Mouse (Mus musculus): Measurements from ENCODE around the gene Col6a6.

Col6a6 gene

GRCm38 (mm10) chr9:105731976-105732375 is 96.0 kb downstream of the Col6a6 start:
- no peak for DNase-seq

- DNase-seq, result no peak
Observed at GRCm38 (mm10) chr9:105720430-105720829, 107.5 kb downstream of the Col6a6 start.

- DNase-seq, result no peak
Observed at GRCm38 (mm10) chr9:105719851-105720395, 108.0 kb downstream of the Col6a6 start.

DNA sequence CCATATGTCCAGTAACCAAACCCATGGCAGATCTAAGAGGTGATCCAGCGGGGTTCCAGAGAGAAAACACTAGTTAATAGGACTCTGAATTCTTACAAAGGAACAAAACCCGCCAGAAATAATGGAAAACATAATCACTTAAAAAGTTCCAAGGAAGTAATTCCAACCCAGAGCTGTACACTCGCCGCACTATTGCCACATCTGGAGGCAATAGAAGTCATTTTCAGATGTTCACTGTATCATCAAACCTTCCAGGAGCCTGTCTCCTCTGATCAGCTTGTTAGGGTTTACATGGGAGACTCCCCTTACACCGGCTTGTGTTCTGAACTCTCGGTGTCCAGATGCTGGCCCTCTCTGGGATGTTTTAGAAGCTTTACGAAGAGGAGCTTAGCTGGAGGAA is 108.6 kb downstream of the Col6a6 start:
- DNase-seq, result no peak

DNA sequence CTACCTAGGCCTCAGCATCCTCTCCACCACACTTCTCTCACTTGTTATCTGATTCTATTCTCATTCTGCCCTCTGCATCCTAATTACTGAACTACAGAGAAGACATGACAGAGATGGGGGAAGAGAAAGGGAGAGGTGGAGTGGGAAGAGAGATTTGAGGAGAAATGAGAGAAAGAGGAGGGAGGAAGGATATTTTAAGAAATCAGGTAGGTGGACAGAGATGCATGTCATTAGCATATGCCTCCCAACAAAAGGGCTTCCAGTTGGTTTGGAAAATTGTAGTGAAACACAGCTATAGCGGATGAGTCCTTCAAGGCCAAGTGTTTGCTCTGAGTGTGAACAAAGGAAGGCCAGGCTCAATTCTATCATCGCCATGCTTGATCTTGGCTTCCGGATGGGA is 115.9 kb downstream of the Col6a6 start:
- no peak for DNase-seq

- no peak for DNase-seq
Observed at GRCm38 (mm10) chr9:105705011-105705410, 122.9 kb downstream of the Col6a6 start.

- no peak for DNase-seq
Observed at GRCm38 (mm10) chr9:105704226-105704932, 123.6 kb downstream of the Col6a6 start.

- no peak for DNase-seq
Observed at GRCm38 (mm10) chr9:105701966-105702365, 126.0 kb downstream of the Col6a6 start.

- DNase-seq, result no peak
Observed at GRCm38 (mm10) chr9:105700702-105701101, 127.3 kb downstream of the Col6a6 start.

GRCm38 (mm10) chr9:105697764-105698396 is 130.1 kb downstream of the Col6a6 start:
- DNase-seq, result peak; percentile 21 to 52

DNA sequence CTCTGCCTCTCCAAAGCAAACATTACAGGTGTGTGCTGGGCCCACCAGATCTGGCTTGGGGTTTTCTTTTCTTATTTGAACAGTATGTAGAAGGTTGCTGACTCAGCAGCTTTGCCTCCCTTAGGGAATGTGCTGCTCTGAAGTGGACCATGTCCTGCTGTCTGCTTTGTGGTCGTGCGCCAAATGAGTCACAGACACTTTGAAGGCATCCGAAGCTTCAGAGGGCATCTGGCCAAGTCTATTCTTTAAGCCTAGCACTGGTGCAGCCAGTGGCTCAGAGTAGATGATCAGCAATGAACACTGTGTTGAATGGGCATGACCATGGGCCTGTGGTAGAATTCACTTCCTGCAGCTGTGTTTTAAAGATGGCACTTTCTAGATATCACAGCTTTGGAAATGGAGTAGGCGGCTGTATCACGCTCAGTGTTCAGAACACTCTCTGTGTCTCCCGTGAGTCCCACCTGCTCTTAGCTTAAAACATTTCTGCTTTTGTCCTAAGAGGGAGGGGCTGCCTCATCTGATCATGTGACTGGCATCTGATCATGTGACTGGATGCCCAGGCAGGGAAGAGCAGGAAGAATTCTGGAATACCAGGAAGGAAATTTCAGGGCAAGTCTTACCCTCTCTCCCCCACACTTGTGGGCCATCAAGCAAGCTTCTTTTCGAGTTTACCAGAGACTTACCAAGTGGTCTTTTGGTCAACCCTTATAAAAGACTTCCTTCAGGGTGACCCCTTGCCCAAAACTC is 131.0 kb downstream of the Col6a6 start:
- DNase-seq, result no peak

DNA sequence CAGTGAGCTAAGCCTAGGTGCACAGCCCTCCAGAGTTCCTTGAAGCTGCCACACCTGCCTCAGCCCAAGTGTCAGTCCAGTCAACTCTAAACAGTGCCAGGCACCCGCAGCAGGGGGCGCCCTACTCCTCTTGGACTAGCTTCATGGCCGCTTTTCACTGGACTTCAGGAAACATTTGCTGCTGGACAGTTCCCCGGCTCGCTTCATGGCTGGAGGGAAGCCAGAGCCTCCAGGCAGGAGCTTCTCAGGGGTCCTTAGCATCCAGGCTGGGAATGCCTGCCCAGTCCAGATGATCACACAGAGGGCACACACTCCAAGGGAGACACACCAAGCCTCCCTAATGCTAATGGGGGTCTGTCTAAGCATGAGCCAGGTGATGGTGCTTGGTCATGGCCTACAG is 134.1 kb downstream of the Col6a6 start:
- peak; percentile 84 to 91 for DNase-seq

GRCm38 (mm10) chr9:105693056-105693455 is 134.9 kb downstream of the Col6a6 start:
- DNase-seq, result no peak

- DNase-seq, result no peak
Observed at GRCm38 (mm10) chr9:105692472-105692871, 135.5 kb downstream of the Col6a6 start.

DNA sequence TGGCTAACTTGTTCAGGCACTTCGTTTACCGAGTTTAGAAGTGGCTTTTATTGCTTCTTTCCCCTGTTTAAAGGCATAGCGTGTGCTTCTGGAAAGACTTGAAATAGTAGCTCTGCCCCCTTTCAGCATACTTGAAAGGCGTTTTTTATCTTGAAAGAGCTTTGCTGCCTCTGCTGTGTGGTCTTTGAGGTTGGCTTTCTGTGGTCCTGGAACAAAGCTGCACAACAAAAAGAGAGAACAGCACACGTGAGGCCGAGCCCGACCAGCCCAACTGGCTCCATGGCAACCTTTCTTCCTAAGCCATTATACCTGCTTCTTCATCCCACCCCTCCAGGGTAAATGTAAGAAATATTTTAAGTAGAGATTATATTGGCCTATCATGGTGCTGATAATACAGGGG is 138.5 kb downstream of the Col6a6 start:
- DNase-seq, result no peak

DNA sequence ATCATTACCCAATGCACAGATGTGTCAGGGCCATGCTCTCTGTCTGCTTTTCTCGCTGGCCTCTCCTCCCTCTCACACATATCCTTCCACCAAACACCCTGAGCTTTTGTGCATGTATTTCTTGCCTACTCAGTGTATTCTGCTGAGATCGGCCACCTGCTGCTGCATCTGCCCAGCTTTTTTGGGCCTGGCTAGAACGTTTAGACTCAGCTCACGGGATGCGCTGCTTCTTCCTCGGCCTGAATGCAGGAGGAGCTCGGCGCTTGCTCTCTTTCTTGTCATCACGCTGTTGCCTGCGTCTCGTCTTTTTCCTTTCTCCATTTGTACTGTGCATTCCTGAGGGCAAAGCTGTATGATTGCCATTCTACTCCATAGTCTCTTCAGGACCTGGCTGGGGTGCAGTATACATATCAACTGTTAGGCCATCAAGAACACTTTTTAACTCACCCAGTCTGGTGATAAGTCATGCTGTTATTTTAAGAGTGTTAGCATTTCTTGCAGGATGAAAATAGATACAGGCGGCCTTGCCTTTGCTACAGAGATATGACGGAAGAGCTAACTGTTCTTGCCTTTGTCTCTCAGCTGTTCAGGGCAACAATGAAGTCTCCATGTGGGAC is 143.3 kb downstream of the Col6a6 start:
- DNase-seq, result no peak

DNA sequence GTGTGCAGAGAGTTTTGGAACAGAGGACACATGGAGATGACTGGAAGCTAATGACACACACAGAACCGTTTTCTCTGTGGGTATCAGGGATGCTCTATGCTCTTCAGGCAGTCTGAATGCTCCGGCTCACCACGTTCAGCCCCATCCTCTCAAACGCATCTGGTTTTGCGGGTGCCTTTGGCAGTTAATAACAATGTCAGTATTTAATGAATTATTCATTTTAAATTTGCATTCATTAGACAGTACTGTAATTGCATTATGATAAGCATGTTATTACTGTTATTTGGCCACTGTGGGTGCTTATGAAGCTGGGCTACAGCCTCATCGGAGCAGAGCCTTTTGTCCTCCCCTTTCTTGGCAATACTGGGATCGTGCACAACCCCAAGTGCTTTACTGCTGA is 146.6 kb downstream of the Col6a6 start:
- DNase-seq, result no peak

DNA sequence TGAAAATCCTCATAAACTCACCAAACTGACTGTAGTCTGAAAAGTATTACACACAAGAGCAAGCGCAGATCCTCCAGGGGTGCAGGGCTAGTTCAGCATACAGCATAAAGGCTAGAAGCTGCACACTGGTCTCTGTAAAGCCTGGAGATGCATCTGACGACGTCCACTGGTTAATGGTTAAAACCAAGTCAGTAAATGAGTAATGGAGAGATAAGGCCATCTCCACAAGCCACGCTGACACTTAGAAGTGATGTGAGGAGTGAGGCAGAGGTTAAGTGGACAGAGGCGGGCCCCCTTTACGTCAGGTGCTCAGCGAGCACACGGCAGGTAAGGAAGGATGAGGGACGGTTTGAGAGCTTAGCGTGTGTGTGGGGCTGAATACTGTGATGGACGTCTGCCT is 152.0 kb downstream of the Col6a6 start:
- DNase-seq, result no peak

- DNase-seq, result no peak
Observed at GRCm38 (mm10) chr9:105672032-105672431, 155.9 kb downstream of the Col6a6 start.

DNA sequence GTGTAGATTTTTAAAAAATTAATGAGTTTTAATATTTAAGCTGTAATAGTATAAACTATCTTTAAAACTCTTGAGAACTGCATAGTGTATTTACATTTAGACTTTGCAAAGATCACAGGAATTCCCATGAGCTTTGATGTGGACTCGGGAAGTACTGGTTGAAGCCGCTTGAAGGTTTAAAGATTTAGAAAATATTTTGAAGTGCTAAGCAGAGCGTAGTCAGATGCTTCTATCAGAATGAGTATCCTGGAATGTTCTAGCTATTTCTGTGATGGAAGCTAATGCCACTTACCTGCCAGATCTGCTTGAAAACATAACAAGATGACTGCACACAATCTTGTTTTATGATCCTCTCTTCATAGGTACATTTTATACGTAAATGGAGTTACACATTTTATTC is 157.0 kb downstream of the Col6a6 start:
- DNase-seq, result no peak

DNA sequence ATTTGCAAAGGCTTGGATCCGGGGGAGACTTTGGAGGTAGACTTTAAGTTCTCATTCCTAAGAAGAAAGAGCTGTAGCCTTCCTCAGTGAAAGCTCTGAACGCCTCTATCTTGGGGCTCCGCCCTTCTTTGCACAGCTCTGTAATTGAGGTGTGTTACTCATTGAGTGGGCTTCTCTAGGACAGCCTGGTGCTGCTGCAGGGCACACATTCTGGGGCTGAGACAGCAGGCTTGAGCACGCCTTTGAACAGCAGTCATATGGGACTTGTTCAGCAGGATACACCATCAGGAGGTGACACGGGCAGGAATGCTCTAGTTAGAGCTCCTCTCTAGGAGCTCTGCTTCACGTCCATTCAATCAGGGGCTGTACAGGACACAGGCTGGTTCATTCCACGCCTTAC is 162.7 kb downstream of the Col6a6 start:
- no peak for DNase-seq

- no peak for DNase-seq
Observed at GRCm38 (mm10) chr9:105659877-105660276, 168.1 kb downstream of the Col6a6 start.

DNA sequence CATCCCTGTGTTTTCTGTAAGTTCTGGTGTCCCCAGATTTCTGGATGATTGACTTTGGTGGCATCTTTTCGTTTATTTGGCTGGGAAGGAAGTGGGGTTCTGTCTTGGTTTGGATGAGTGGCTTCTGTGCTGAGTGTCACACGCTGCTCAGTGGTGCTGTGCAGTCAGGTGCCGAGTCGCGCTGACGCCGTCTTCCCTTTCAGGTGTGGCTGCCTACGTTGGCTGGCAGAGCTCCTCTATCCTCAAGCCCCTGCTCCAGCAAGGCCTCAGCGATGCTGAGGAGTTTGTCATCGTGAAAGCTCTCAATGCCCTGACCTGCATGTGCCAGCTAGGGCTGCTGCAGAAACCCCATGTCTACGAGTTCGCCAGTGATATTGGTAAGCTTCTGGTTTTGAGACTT is 169.7 kb downstream of the Col6a6 start:
- DNase-seq, result no peak
